10 mouse cellular contexts compared by ENCODE assay signal in the genomic region with DNA sequence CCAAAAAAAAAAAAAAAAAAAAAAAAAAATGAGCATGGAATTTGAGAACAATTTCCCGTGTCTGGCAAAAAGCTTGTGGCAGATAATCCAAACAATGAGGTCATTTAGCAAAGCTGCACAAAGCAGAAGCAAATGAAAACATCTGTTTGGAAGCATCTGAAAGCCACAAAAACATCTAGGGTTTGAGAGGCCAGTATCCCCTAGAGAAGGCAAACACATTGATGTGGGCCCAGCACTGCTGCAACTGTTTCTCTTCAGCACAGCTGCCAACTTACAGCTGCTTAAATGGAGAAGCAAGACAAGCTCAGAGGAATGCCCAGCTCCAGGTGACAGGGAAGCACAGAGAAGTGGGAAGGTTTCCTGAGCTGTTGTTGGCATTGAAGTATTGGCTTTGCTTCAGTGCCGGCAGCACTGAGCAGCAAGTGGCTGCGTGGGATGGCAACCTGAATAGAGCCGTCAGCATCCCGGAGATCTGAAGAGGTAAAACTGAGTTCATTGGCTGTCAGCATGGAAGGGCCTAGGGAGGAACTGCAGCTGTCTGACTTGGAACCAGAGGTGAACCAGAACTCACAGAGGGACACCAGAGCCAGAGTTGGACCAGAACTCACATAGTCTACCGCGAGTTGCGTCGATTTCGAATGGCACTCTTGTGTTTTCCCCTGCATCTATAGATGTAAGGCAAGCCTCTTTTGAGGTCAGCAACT.
DNase-seq lines count a peak whose midpoint lies in the region; ATAC-seq lines count a peak whose summit lies in the region.
"Had no signal": no experiment of that assay in that cellular context is flagged by ENCODE, and none has a peak within 500 bp of the region (broad histone marks: within the 10 kb centered on the region; RNA-seq: fewer than 3 reads in every experiment).

No protein-coding gene starts in this region.

- H3K4me2 ChIP-seq in limb, embryonic 13.5 days (replicated peaks) = no peak overlapping the region
- H3K4me2 ChIP-seq: heart, embryonic 13.5 days; limb, embryonic 15.5 days had no signal

- no peak overlapping the region for H3K27ac ChIP-seq in limb, embryonic 13.5 days
- no peak overlapping the region for H3K27ac ChIP-seq in midbrain, embryonic 10.5 days (replicated peaks)
- H3K27ac ChIP-seq: heart, embryonic 13.5 days; limb, embryonic 15.5 days had no signal

- peak; percentile 80 for ATAC-seq in limb, embryonic 13.5 days (ENCODE audit: low FRiP score, low read depth)

- no peaks in the 10 kb centered on the region for H3K9me3 ChIP-seq in limb, embryonic 13.5 days
- H3K9me3 ChIP-seq in midbrain, embryonic 10.5 days (replicated peaks) = no peaks in the 10 kb centered on the region
- H3K9me3 ChIP-seq: heart, embryonic 13.5 days; limb, embryonic 15.5 days had no signal

- 57% methylated on average over 10 of the region's 10 CpGs for WGBS in limb, embryonic 13.5 days
- WGBS in midbrain, embryonic 10.5 days = 79% methylated on average over 10 of the region's 10 CpGs

- H3K27me3 ChIP-seq in limb, embryonic 13.5 days = no peaks in the 10 kb centered on the region
- H3K27me3 ChIP-seq in midbrain, embryonic 10.5 days (ENCODE audit: low read depth, poor library complexity, severe bottlenecking) = no peaks in the 10 kb centered on the region
- H3K27me3 ChIP-seq: limb, embryonic 15.5 days had no signal

- no peaks in the 10 kb centered on the region for H3K36me3 ChIP-seq in limb, embryonic 13.5 days
- H3K36me3 ChIP-seq in midbrain, embryonic 10.5 days = no peaks in the 10 kb centered on the region
- H3K36me3 ChIP-seq: heart, embryonic 13.5 days; limb, embryonic 15.5 days had no signal

- 0 out of 2 replicates have a peak, but pooled peaks cover 7% of the 10 kb centered on the region for H3K4me1 ChIP-seq in limb, embryonic 13.5 days
- peaks cover 3% of the 10 kb centered on the region; the same call in 1 of the 2 replicates for H3K4me1 ChIP-seq in midbrain, embryonic 10.5 days
- H3K4me1 ChIP-seq: heart, embryonic 13.5 days had no signal

- H3K4me3 ChIP-seq in limb, embryonic 13.5 days = no peak overlapping the region
- H3K4me3 ChIP-seq in midbrain, embryonic 10.5 days = no peak overlapping the region
- H3K4me3 ChIP-seq: heart, embryonic 13.5 days; limb, embryonic 15.5 days had no signal

- peak; percentile 5 to 7 for DNase-seq in kidney, postnatal 4 days
- no peak for DNase-seq in kidney, adult 18-20 months
- peak; percentile 28 for DNase-seq in embryo, embryonic 10 days (ENCODE audit: low spot score)
- DNase-seq in gastrocnemius, adult 18-20 months (ENCODE audit: low spot score) = peak; percentile 42
- DNase-seq in adipocyte (ENCODE audit: low spot score) = no peak
- no peak for DNase-seq in spleen, adult 12 weeks (ENCODE audit: low spot score)
- DNase-seq in midbrain, embryonic 10.5 days (ENCODE audit: low spot score) = no peak

- H3K9ac ChIP-seq in limb, embryonic 13.5 days = no peak overlapping the region
- H3K9ac ChIP-seq: heart, embryonic 13.5 days; limb, embryonic 15.5 days had no signal

Comparison
In these comparisons a context has a peak if more than half of its experiments do, and no peak if none do; other contexts are left out.
1. DNase-seq: peak in kidney, postnatal 4 days (2 of 2), embryo, embryonic 10 days (single experiment) and gastrocnemius, adult 18-20 months (single experiment); none in kidney, adult 18-20 months (single experiment), adipocyte (single experiment), spleen, adult 12 weeks (single experiment) and midbrain, embryonic 10.5 days (single experiment).